Mouse (Mus musculus) liver, embryonic 14.5 days (tissue): ENCODE data around the gene Eps8.

Source experiments
- CTCF ChIP-seq: IDR thresholded peaks from 2 replicates; pipeline ENCODE4 v1.5.1; 2016; ENCODE audit warnings: antibody characterized with exemption, low read depth, control low read depth
- EP300 ChIP-seq: IDR thresholded peaks from 2 replicates; pipeline ENCODE4 v1.6.1; 2016; ENCODE audit warnings: antibody characterized with exemption, low read depth

- TF ChIP-seq EP300 (no peak), CTCF (no peak)
Measured at GRCm38 (mm10) chr6:137473433-137473832, 181.2 kb downstream of the Eps8 start.
